Mouse (Mus musculus) intestine, embryonic 14.5 days (tissue): Measurements from ENCODE around the gene Gm11568. TPM values are rescaled to one million over a fixed set of nuclear protein-coding genes. Genes with fewer than 3 reads are reported as not detected.
"Not testable (repeated sequence)": the region's sequence is repeated elsewhere in the genome, so short reads cannot be mapped to it uniquely, and the experiment has no call there.

Experiments used
- ATAC-seq: fragments of 200-750 bp; cut with Nextera tagmentation; replicated peaks from 2 replicates; pipeline ENCODE4 v1.8.0; 2017; ENCODE audit warnings: low read depth, moderate number of reproducible peaks, moderate TSS enrichment, moderate library complexity; ENCODE audit not compliant: low FRiP score, low TSS enrichment
- DNase-seq: peaks from one replicate; pipeline ENCODE4 v3.0.0-alpha.2; 2018; ENCODE audit warnings: low spot score
- H3K27ac ChIP-seq: fragments of 300-500 bp; sonication (generic); 2 replicates; pipeline ENCODE4 v1.5.1; 2014; ENCODE audit warnings: low read depth, mild to moderate bottlenecking, control low read depth
- H3K27me3 ChIP-seq: fragments of 300-500 bp; sonication (generic); replicated peaks from 2 replicates; pipeline ENCODE4 v1.6.1; 2014; ENCODE audit warnings: low read length, control low read depth; ENCODE audit not compliant: control insufficient read depth, insufficient read depth
- H3K36me3 ChIP-seq: fragments of 300-500 bp; sonication (generic); 2 replicates; pipeline ENCODE4 v1.6.1; 2014; ENCODE audit warnings: low read length, control low read depth; ENCODE audit not compliant: control insufficient read depth, insufficient read depth
- H3K4me1 ChIP-seq: fragments of 300-500 bp; sonication (generic); replicated peaks from 2 replicates; pipeline ENCODE4 v1.6.1; 2014; ENCODE audit warnings: low read length, control low read depth, mixed read lengths; ENCODE audit not compliant: control insufficient read depth, insufficient read depth
- H3K4me2 ChIP-seq: fragments of 300-500 bp; sonication (generic); 2 replicates; pipeline ENCODE4 v1.6.1; 2014; ENCODE audit warnings: low read length
- H3K4me3 ChIP-seq: fragments of 300-500 bp; sonication (generic); 2 replicates; pipeline ENCODE4 v1.5.1; 2014; ENCODE audit warnings: low read depth, low read length, control low read depth, mixed read lengths
- H3K9ac ChIP-seq: fragments of 300-500 bp; sonication (generic); 2 replicates; pipeline ENCODE4 v1.6.1; 2014; ENCODE audit warnings: mild to moderate bottlenecking, low read length
- H3K9me3 ChIP-seq: fragments of 300-500 bp; sonication (generic); 2 replicates; pipeline ENCODE4 v1.6.1; 2016; ENCODE audit warnings: low read length, control low read depth; ENCODE audit not compliant: control insufficient read depth
- WGBS: fragments of 180-500 bp; shearing (Covaris S2); extraction: QIAGEN DNeasy Blood & Tissue Kit; methylation state at CpG from one replicate; pipeline ENCODE4 v1.1.7; 2014; 5-methylcytosine and 5-hydroxymethylcytosine counted together
- polyA plus RNA-seq: library from polyadenylated mRNA; unstranded; fragments of >200 nt; fragmentation: Nextera tagmentation; extraction: Ambion mirVana; gene quantifications from 2 replicates; pipeline ENCODE4 v1.2.1, GENCODE M21; 2014

The Gm11568 gene
- polyA plus RNA-seq, 1 experiment from 2014 or later = not detected

- 63% methylated on average over 1 of the region's 1 CpGs for WGBS
- ATAC-seq, H3K27me3 ChIP-seq, DNase-seq, H3K27ac ChIP-seq, H3K9me3 ChIP-seq, H3K4me1 ChIP-seq, H3K9ac ChIP-seq, H3K36me3 ChIP-seq, H3K4me2 ChIP-seq, H3K4me3 ChIP-seq: not testable (repeated sequence)
Observed at GRCm38 (mm10) chr11:99864176-99864575, 6.5 kb downstream of the Gm11568 start, which contains the start of gene Gm11559. TSS of gene Gm11559 (plus strand) at chr11:99864476.

- not testable (repeated sequence) for H3K9ac ChIP-seq, H3K4me3 ChIP-seq, H3K27me3 ChIP-seq, H3K36me3 ChIP-seq, H3K9me3 ChIP-seq, DNase-seq, H3K4me1 ChIP-seq, ATAC-seq, H3K27ac ChIP-seq, H3K4me2 ChIP-seq
- WGBS = 86% methylated on average over 1 of the region's 1 CpGs
Observed at GRCm38 (mm10) chr11:99873089-99873488, 15.4 kb downstream of the Gm11568 start, which contains the start of gene Krtap9-1. TSS of gene Krtap9-1 (plus strand) at chr11:99873389.

- ATAC-seq, H3K9me3 ChIP-seq, H3K4me2 ChIP-seq, H3K4me3 ChIP-seq, H3K27me3 ChIP-seq, H3K27ac ChIP-seq, H3K4me1 ChIP-seq, H3K36me3 ChIP-seq, H3K9ac ChIP-seq, DNase-seq: not testable (repeated sequence)
- 55% methylated on average over 1 of the region's 1 CpGs for WGBS
Observed at GRCm38 (mm10) chr11:99878887-99879286, 21.2 kb downstream of the Gm11568 start, which contains the start of gene Gm11567. TSS of gene Gm11567 (plus strand) at chr11:99879187.

- no peaks in the 10 kb centered on the region for H3K36me3 ChIP-seq
- H3K27me3 ChIP-seq = no peaks in the 10 kb centered on the region
- DNase-seq (no peak), ATAC-seq (no peak)
- 73% methylated on average over 2 of the region's 2 CpGs for WGBS
- H3K4me1 ChIP-seq = no peaks in the 10 kb centered on the region
- no peak within 1 kb of the TSS for H3K4me3 ChIP-seq
- no peaks in the 10 kb centered on the region for H3K9me3 ChIP-seq
- no peak within 1 kb of the TSS for H3K27ac ChIP-seq
- H3K4me2 ChIP-seq = no peak within 1 kb of the TSS
- no peak within 1 kb of the TSS for H3K9ac ChIP-seq
Observed at GRCm38 (mm10) chr11:99907620-99908019, 49.9 kb downstream of the Gm11568 start, which contains the start of gene Krtap31-1. TSS of gene Krtap31-1 (plus strand) at chr11:99907920.

Other genes starting within 250 kb of the Gm11568 start
- gene Gm11937, start 247.7 kb upstream of the Gm11568 start, polyA plus RNA-seq = not detected in 2 replicates
- not detected in 2 replicates for gene Krtap2-4, start 243.1 kb upstream of the Gm11568 start, polyA plus RNA-seq
- not detected in 2 replicates for gene Gm11562, start 237.5 kb upstream of the Gm11568 start, polyA plus RNA-seq
- gene Krtap4-1, start 229.7 kb upstream of the Gm11568 start, polyA plus RNA-seq = not detected in 2 replicates
- not detected in 2 replicates for gene Krtap4-2, start 222.8 kb upstream of the Gm11568 start, polyA plus RNA-seq
- gene Krtap4-7, start 213.8 kb upstream of the Gm11568 start, polyA plus RNA-seq = not detected in 2 replicates
- gene Gm11555, start 207.7 kb upstream of the Gm11568 start, polyA plus RNA-seq = not detected in 2 replicates
- gene Gm11563, start 199.0 kb upstream of the Gm11568 start, polyA plus RNA-seq = not detected in 2 replicates
- gene Krtap4-6, start 192.0 kb upstream of the Gm11568 start, polyA plus RNA-seq = not detected in 2 replicates
- gene Gm14190, start 167.2 kb upstream of the Gm11568 start, polyA plus RNA-seq = not detected in 2 replicates
- not detected in 2 replicates for gene Gm14180, start 123.6 kb upstream of the Gm11568 start, polyA plus RNA-seq
- gene Gm11595, start 85.0 kb upstream of the Gm11568 start, polyA plus RNA-seq = not detected in 2 replicates
- gene Krtap4-8, start 77.2 kb upstream of the Gm11568 start, polyA plus RNA-seq = not detected in 2 replicates
- gene Krtap4-9, start 72.7 kb upstream of the Gm11568 start, polyA plus RNA-seq = not detected in 2 replicates
- gene Gm11596, start 64.5 kb upstream of the Gm11568 start, polyA plus RNA-seq = not detected in 2 replicates
- gene Gm11569, start 59.0 kb upstream of the Gm11568 start, polyA plus RNA-seq = not detected in 2 replicates
- gene Gm11554, start 53.5 kb upstream of the Gm11568 start, polyA plus RNA-seq = not detected in 2 replicates
- not detected in 2 replicates for gene Krtap4-13, start 48.0 kb upstream of the Gm11568 start, polyA plus RNA-seq
- not detected in 2 replicates for gene Gm11564, start 42.3 kb upstream of the Gm11568 start, polyA plus RNA-seq
- not detected in 2 replicates for gene 2300003K06Rik, start 19.9 kb upstream of the Gm11568 start, polyA plus RNA-seq
- 0.19 TPM in 1 of 2 replicates, not detected in the other for gene Krtap4-16, start 6.3 kb upstream of the Gm11568 start, polyA plus RNA-seq
- not detected in 2 replicates for gene Gm11559, start 6.6 kb downstream of the Gm11568 start, polyA plus RNA-seq
- gene Krtap9-1, start 15.5 kb downstream of the Gm11568 start, polyA plus RNA-seq = not detected in 2 replicates
- not detected in 2 replicates for gene Gm11567, start 21.3 kb downstream of the Gm11568 start, polyA plus RNA-seq
- not detected in 2 replicates for gene Krtap31-1, start 50.0 kb downstream of the Gm11568 start, polyA plus RNA-seq
- gene Gm11565, start 56.8 kb downstream of the Gm11568 start, polyA plus RNA-seq = not detected in 2 replicates
- not detected in 2 replicates for gene Krtap31-2, start 78.4 kb downstream of the Gm11568 start, polyA plus RNA-seq
- gene Krtap9-5, start 90.6 kb downstream of the Gm11568 start, polyA plus RNA-seq = not detected in 2 replicates
- gene Krtap29-1, start 121.1 kb downstream of the Gm11568 start, polyA plus RNA-seq = not detected in 2 replicates
- gene Krtap16-1, start 128.7 kb downstream of the Gm11568 start, polyA plus RNA-seq = not detected in 2 replicates
- gene Krtap17-1, start 136.1 kb downstream of the Gm11568 start, polyA plus RNA-seq = not detected in 2 replicates
- not detected in 2 replicates for gene Krt33a, start 158.3 kb downstream of the Gm11568 start, polyA plus RNA-seq
- gene Krt33b, start 172.0 kb downstream of the Gm11568 start, polyA plus RNA-seq = 0.11 TPM in 1 of 2 replicates, not detected in the other
- gene Krt34, start 183.6 kb downstream of the Gm11568 start, polyA plus RNA-seq = not detected in 2 replicates
- gene Krt31, start 192.6 kb downstream of the Gm11568 start, polyA plus RNA-seq = not detected in 2 replicates
- not detected in 2 replicates for gene Krt32, start 230.3 kb downstream of the Gm11568 start, polyA plus RNA-seq
- gene Krt35, start 238.3 kb downstream of the Gm11568 start, polyA plus RNA-seq = not detected in 2 replicates
- 0.11 and 0.13 TPM in 2 replicates for gene Krt36, start 247.7 kb downstream of the Gm11568 start, polyA plus RNA-seq